ENCODE assay signal across 8 mouse cellular contexts in the genomic region with DNA sequence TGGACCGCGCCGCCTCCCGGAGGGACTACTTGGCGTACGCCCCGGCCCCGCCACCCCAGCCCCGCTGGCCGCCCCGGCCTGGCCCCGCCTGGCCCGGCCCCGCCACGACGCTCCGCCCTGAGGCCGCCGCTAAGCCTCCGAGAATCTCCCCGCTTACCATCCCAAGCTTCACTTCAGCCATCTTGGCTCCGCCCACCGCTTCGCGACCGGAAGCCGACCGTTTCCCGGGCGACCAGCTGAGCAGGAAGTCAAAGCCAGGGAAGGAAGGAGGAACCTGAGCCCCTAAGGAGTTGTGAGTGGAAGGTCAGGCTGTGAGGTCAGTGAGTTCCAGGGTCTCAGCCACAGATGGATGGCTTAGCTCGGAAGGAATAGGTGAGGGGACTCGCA. TPM values are rescaled to one million over a fixed set of nuclear protein-coding genes. Genes with fewer than 3 reads are reported as not detected.
DNase-seq lines count a peak whose midpoint lies in the region; ATAC-seq lines count a peak whose summit lies in the region.

A gene (minus strand): TSS at position 256 of the 387 bp plus-strand sequence.

- H3K4me3 ChIP-seq in hindbrain, embryonic 14.5 days (replicated peaks; ENCODE audit: low read length): peak within 1 kb of the TSS; percentile 81

- DNase-seq in NIH3T3 (ENCODE audit: low read depth): peak; percentile 95
- peak; percentile 94 to 96 for DNase-seq in cerebellum, postnatal 10 days
- peak; percentile 65 to 86 for DNase-seq in frontal cortex, postnatal 14 days (ENCODE audit: low spot score in 2 of 2)
- peak; percentile 80 for DNase-seq in hindbrain, embryonic 14.5 days (ENCODE audit: low spot score)
- peak; percentile 84 to 85 for DNase-seq in layer of hippocampus, postnatal 36 days
- peak; percentile 97 for DNase-seq in lung, postnatal 36 days
- DNase-seq in retina, postnatal 1 day: peak; percentile 95
- peak; percentile 89 to 90 for DNase-seq in urinary bladder, adult 18-20 months (ENCODE audit: low spot score in 2 of 2)

- peak within 1 kb of the TSS; percentile 87 for H3K9ac ChIP-seq in hindbrain, embryonic 14.5 days

- peak within 1 kb of the TSS; percentile 87 for H3K27ac ChIP-seq in hindbrain, embryonic 14.5 days

- peaks cover 9% of the 10 kb centered on the region for H3K4me1 ChIP-seq in hindbrain, embryonic 14.5 days (replicated peaks; ENCODE audit: control insufficient read depth, insufficient read depth, low read length)

- no peaks in the 10 kb centered on the region for H3K36me3 ChIP-seq in hindbrain, embryonic 14.5 days (replicated peaks; ENCODE audit: control insufficient read depth, insufficient read depth)

- peak; percentile 92 for ATAC-seq in hindbrain, embryonic 14.5 days (ENCODE audit: low FRiP score)

- 2% methylated on average over 31 of the region's 32 CpGs for WGBS in hindbrain, embryonic 14.5 days

- H3K4me2 ChIP-seq in hindbrain, embryonic 14.5 days (replicated peaks): peak within 1 kb of the TSS; percentile 79

- no peaks in the 10 kb centered on the region for H3K9me3 ChIP-seq in hindbrain, embryonic 14.5 days (ENCODE audit: control insufficient read depth, low read length)

- H3K27me3 ChIP-seq in hindbrain, embryonic 14.5 days (ENCODE audit: control insufficient read depth, insufficient read depth, low read length): no peaks in the 10 kb centered on the region

RNA-seq across cellular contexts. Expression of the gene that starts here (rescaled TPM):
- 38.0 and 40.7 TPM in 2 replicates for polyA plus RNA-seq in hindbrain, embryonic 14.5 days (2014; fragmentation: Nextera tagmentation; extraction: Ambion mirVana)
- 10 to 100 TPM; 41.3 to 45.4 TPM for total RNA-seq in layer of hippocampus, postnatal 36 days (2021)

Comparison
In these comparisons a context has a peak if more than half of its experiments do, and no peak if none do; other contexts are left out.
1. Peak in every context shown above with its lines: DNase-seq, ATAC-seq, H3K4me3 ChIP-seq and H3K27ac ChIP-seq.